Mouse (Mus musculus) midbrain, embryonic 13.5 days (tissue): ENCODE measurements around the gene Cox11. TPM values are rescaled to one million over a fixed set of nuclear protein-coding genes. Genes with fewer than 3 reads are reported as not detected.

ENCODE experiments used
- ATAC-seq: fragments of 200-750 bp; cut with Nextera tagmentation; 2 replicates; pipeline ENCODE4 v1.8.0; 2017; ENCODE audit warnings: mild to moderate bottlenecking, moderate TSS enrichment, moderate library complexity
- H3K27ac ChIP-seq: fragments of 300-500 bp; sonication (generic); 2 replicates; pipeline ENCODE4 v1.5.1; 2015; ENCODE audit warnings: inconsistent platforms, mild to moderate bottlenecking, moderate library complexity
- H3K27me3 ChIP-seq: fragments of 300-500 bp; sonication (generic); 2 replicates; pipeline ENCODE4 v1.6.1; 2015; ENCODE audit warnings: mild to moderate bottlenecking, inconsistent platforms
- H3K36me3 ChIP-seq: fragments of 300-500 bp; sonication (generic); 2 replicates; pipeline ENCODE4 v1.6.1; 2015; ENCODE audit warnings: mild to moderate bottlenecking, inconsistent platforms
- H3K4me1 ChIP-seq: fragments of 300-500 bp; sonication (generic); replicated peaks from 2 replicates; pipeline ENCODE4 v1.6.1; 2015; ENCODE audit warnings: inconsistent platforms
- H3K4me2 ChIP-seq: fragments of 300-500 bp; sonication (generic); replicated peaks from 2 replicates; pipeline ENCODE4 v1.6.1; 2015; ENCODE audit warnings: moderate library complexity, mild to moderate bottlenecking, inconsistent platforms
- H3K4me3 ChIP-seq: fragments of 300-500 bp; sonication (generic); replicated peaks from 2 replicates; pipeline ENCODE4 v1.5.1; 2015; ENCODE audit warnings: mild to moderate bottlenecking, inconsistent platforms
- H3K9ac ChIP-seq: fragments of 300-500 bp; sonication (generic); replicated peaks from 2 replicates; pipeline ENCODE4 v1.6.1; 2015; ENCODE audit warnings: mild to moderate bottlenecking, inconsistent platforms
- H3K9me3 ChIP-seq: fragments of 300-500 bp; sonication (generic); 2 replicates; pipeline ENCODE4 v1.6.1; 2016; ENCODE audit warnings: mild to moderate bottlenecking, inconsistent platforms
- WGBS: fragments of 180-500 bp; shearing (Covaris S2); methylation state at CpG from one replicate; pipeline ENCODE4 v1.1.7; 2015; 5-methylcytosine and 5-hydroxymethylcytosine counted together
- polyA plus RNA-seq: library from polyadenylated mRNA; unstranded; fragments of >200 nt; fragmentation: Nextera tagmentation; extraction: Ambion mirVana; gene quantifications from 2 replicates; pipeline ENCODE4 v1.2.1, GENCODE M21; 2015

Cox11 gene
- polyA plus RNA-seq, 1 experiment from 2014 or later: 36.7 TPM

- H3K9ac ChIP-seq: no peak overlapping the region
- no peaks in the 10 kb centered on the region for H3K27me3 ChIP-seq
- whole genome bisulfite sequencing: 89% methylated on average over 2 of the region's 2 CpGs
- no peak for ATAC-seq
- no peaks in the 10 kb centered on the region for H3K9me3 ChIP-seq
- H3K36me3 ChIP-seq: no peaks in the 10 kb centered on the region; the same call in 1 of the 2 replicates
- H3K4me1 ChIP-seq: peaks cover 14% of the 10 kb centered on the region
- no peak overlapping the region for H3K27ac ChIP-seq
- H3K4me3 ChIP-seq: no peak overlapping the region
- no peak overlapping the region for H3K4me2 ChIP-seq
Observed at GRCm38 (mm10) chr11:90632480-90632879, 5.5 kb upstream of the Cox11 start.

GRCm38 (mm10) chr11:90634661-90635060, 3.3 kb upstream of the Cox11 start:
- Histone ChIP-seq H3K9me3 (no peaks in the 10 kb centered on the region), H3K4me3 (no peak overlapping the region), H3K27me3 (no peaks in the 10 kb centered on the region), H3K4me1 (peaks cover 21% of the 10 kb centered on the region), H3K36me3 (no peaks in the 10 kb centered on the region; the same call in 1 of the 2 replicates), H3K9ac (no peak overlapping the region), H3K4me2 (no peak overlapping the region), H3K27ac (no peak overlapping the region)
- ATAC-seq: no peak
- WGBS: 92% methylated on average over 3 of the region's 3 CpGs

- Histone ChIP-seq H3K4me2 (peak overlapping the region; percentile 70), H3K9ac (peak overlapping the region; percentile 95), H3K4me1 (peaks cover 32% of the 10 kb centered on the region), H3K9me3 (no peaks in the 10 kb centered on the region), H3K4me3 (peak overlapping the region; percentile 98), H3K36me3 (peaks cover 12% of the 10 kb centered on the region), H3K27me3 (no peaks in the 10 kb centered on the region), H3K27ac (peak overlapping the region; percentile 93)
- under 1% methylated on average over 53 of the region's 54 CpGs for WGBS
- ATAC-seq: no peak
Observed at GRCm38 (mm10) chr11:90638312-90638830, 398 bp downstream of the Cox11 start.

GRCm38 (mm10) chr11:90649777-90650176, 11.8 kb downstream of the Cox11 start:
- Histone ChIP-seq H3K27me3 (no peaks in the 10 kb centered on the region), H3K9ac (no peak overlapping the region), H3K27ac (no peak overlapping the region), H3K4me1 (no peaks in the 10 kb centered on the region), H3K36me3 (peaks cover 39% of the 10 kb centered on the region), H3K4me3 (no peak overlapping the region), H3K9me3 (no peaks in the 10 kb centered on the region), H3K4me2 (no peak overlapping the region)
- 95% methylated on average over 6 of the region's 6 CpGs for WGBS
- no peak for ATAC-seq

- ATAC-seq: no peak
- 84% methylated on average over 9 of the region's 9 CpGs for WGBS
- H3K4me1 ChIP-seq: no peaks in the 10 kb centered on the region
Observed at GRCm38 (mm10) chr11:90650231-90650885, 12.4 kb downstream of the Cox11 start.

GRCm38 (mm10) chr11:90652603-90653002, 14.6 kb downstream of the Cox11 start:
- ATAC-seq: no peak
- Histone ChIP-seq H3K4me2 (no peak overlapping the region), H3K27ac (no peak overlapping the region), H3K9ac (no peak overlapping the region), H3K36me3 (peaks cover 36% of the 10 kb centered on the region), H3K27me3 (no peaks in the 10 kb centered on the region), H3K4me3 (no peak overlapping the region), H3K4me1 (no peaks in the 10 kb centered on the region), H3K9me3 (no peaks in the 10 kb centered on the region)
- WGBS: 95% methylated on average over 4 of the region's 4 CpGs

More at GRCm38 (mm10) chr11:90650231-90650885, 12.4 kb downstream of the Cox11 start:
- Histone ChIP-seq H3K4me3 (no peak overlapping the region), H3K9me3 (no peaks in the 10 kb centered on the region), H3K27ac (no peak overlapping the region), H3K27me3 (no peaks in the 10 kb centered on the region), H3K36me3 (peaks cover 35% of the 10 kb centered on the region), H3K4me2 (no peak overlapping the region), H3K9ac (no peak overlapping the region)

GRCm38 (mm10) chr11:90657527-90657926, 19.6 kb downstream of the Cox11 start:
- no peak overlapping the region for H3K27ac ChIP-seq
- no peaks in the 10 kb centered on the region for H3K27me3 ChIP-seq
- no peak for ATAC-seq
- WGBS: 90% methylated on average over 12 of the region's 12 CpGs
- H3K4me3 ChIP-seq: no peak overlapping the region
- H3K9ac ChIP-seq: no peak overlapping the region
- H3K36me3 ChIP-seq: peaks cover 21% of the 10 kb centered on the region; the same call in 1 of the 2 replicates
- no peak overlapping the region for H3K4me2 ChIP-seq
- no peaks in the 10 kb centered on the region for H3K4me1 ChIP-seq
- no peaks in the 10 kb centered on the region for H3K9me3 ChIP-seq

GRCm38 (mm10) chr11:90660662-90661061, 22.7 kb downstream of the Cox11 start:
- H3K27ac ChIP-seq: no peak overlapping the region
- no peaks in the 10 kb centered on the region for H3K9me3 ChIP-seq
- H3K27me3 ChIP-seq: no peaks in the 10 kb centered on the region
- H3K4me1 ChIP-seq: peaks cover 28% of the 10 kb centered on the region
- peaks cover 14% of the 10 kb centered on the region; the same call in 1 of the 2 replicates for H3K36me3 ChIP-seq
- ATAC-seq: no peak
- H3K4me3 ChIP-seq: no peak overlapping the region
- H3K9ac ChIP-seq: no peak overlapping the region
- H3K4me2 ChIP-seq: no peak overlapping the region
- 90% methylated on average over 4 of the region's 4 CpGs for WGBS

- no peak overlapping the region for H3K4me2 ChIP-seq
- peaks cover 29% of the 10 kb centered on the region for H3K4me1 ChIP-seq
- no peaks in the 10 kb centered on the region for H3K9me3 ChIP-seq
- 0 out of 2 replicates have a peak, but pooled peaks have one; percentile 35 for ATAC-seq
- no peaks in the 10 kb centered on the region for H3K27me3 ChIP-seq
- H3K4me3 ChIP-seq: no peak overlapping the region
- H3K9ac ChIP-seq: no peak overlapping the region
- 0 out of 2 replicates have a peak overlapping the region, but pooled peaks have one; percentile 3 for H3K27ac ChIP-seq
- no peaks in the 10 kb centered on the region for H3K36me3 ChIP-seq
- WGBS: 69% methylated on average over 3 of the region's 3 CpGs
Observed at GRCm38 (mm10) chr11:90663052-90663451, 25.1 kb downstream of the Cox11 start.

GRCm38 (mm10) chr11:90663618-90664297, 25.8 kb downstream of the Cox11 start:
- no peaks in the 10 kb centered on the region for H3K36me3 ChIP-seq
- ATAC-seq: peak; percentile 80
- no peak overlapping the region for H3K9ac ChIP-seq
- no peaks in the 10 kb centered on the region for H3K9me3 ChIP-seq
- WGBS: 20% methylated on average over 5 of the region's 5 CpGs
- no peak overlapping the region for H3K4me3 ChIP-seq
- H3K4me1 ChIP-seq: peaks cover 29% of the 10 kb centered on the region
- H3K27ac ChIP-seq: peak overlapping the region; percentile 61; the same call in 1 of the 2 replicates
- H3K4me2 ChIP-seq: no peak overlapping the region
- H3K27me3 ChIP-seq: no peaks in the 10 kb centered on the region

- ATAC-seq: peak; percentile 66; the same call in 1 of the 2 replicates
- H3K27ac ChIP-seq: peak overlapping the region; percentile 61; the same call in 1 of the 2 replicates
- WGBS: 32% methylated on average over 8 of the region's 8 CpGs
Observed at GRCm38 (mm10) chr11:90664345-90664986, 26.5 kb downstream of the Cox11 start.

GRCm38 (mm10) chr11:90665161-90665560, 27.2 kb downstream of the Cox11 start:
- Histone ChIP-seq H3K9me3 (no peaks in the 10 kb centered on the region), H3K36me3 (0 out of 2 replicates have a peak, but pooled peaks cover 4% of the 10 kb centered on the region), H3K4me3 (no peak overlapping the region), H3K9ac (no peak overlapping the region), H3K27ac (peak overlapping the region; percentile 35; the same call in 1 of the 2 replicates), H3K27me3 (no peaks in the 10 kb centered on the region), H3K4me1 (peaks cover 29% of the 10 kb centered on the region), H3K4me2 (no peak overlapping the region)
- no peak for ATAC-seq
- WGBS: 7% methylated on average over 6 of the region's 6 CpGs

More at GRCm38 (mm10) chr11:90664345-90664986, 26.5 kb downstream of the Cox11 start:
- Histone ChIP-seq H3K9me3 (no peaks in the 10 kb centered on the region), H3K4me1 (peaks cover 29% of the 10 kb centered on the region), H3K4me2 (no peak overlapping the region), H3K4me3 (no peak overlapping the region), H3K36me3 (no peaks in the 10 kb centered on the region), H3K9ac (no peak overlapping the region), H3K27me3 (no peaks in the 10 kb centered on the region)
